Mouse (Mus musculus) left cerebral cortex, adult 18-20 months (tissue): ENCODE measurements around the gene Pitpnm2. TPM values are rescaled to one million over a fixed set of nuclear protein-coding genes. Genes with fewer than 3 reads are reported as not detected.

Source experiments
- DNase-seq, 2 experiments: peaks; one replicate each; pipeline ENCODE4 v3.0.0; 2021 to 2022; ENCODE audit warnings: low spot score in 2 of 2, mixed read lengths in 1 of 2
- total RNA-seq, 2 experiments: library from RNA; stranded (reverse); gene quantifications; 2 replicates each; pipeline ENCODE4 v1.2.3; 2021

The Pitpnm2 gene
- total RNA-seq, 2 experiments from 2014 or later = 259 to 274 TPM

DNA sequence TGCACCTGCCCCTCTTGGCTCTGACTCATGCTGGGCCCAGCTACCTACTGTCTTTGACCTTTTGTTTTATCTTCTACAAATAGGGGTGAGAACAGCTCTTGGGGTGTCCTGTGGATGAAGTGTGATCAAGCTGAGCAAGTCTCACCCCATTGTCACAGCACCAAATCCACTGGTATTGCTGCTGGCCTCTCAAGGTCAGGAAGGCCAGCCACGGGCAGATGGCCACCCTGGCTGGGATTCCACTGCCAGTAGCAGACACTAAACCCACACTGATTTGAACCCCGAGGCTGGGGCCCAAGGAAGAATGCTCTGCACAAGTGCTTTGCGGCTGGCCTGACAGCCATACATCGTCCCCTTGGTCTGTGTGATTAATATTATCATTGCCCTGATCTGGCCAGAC is 91.3 kb downstream of the Pitpnm2 start:
- no peak for DNase-seq

GRCm38 (mm10) chr5:124155943-124156342 is 93.6 kb downstream of the Pitpnm2 start:
- DNase-seq = no peak

GRCm38 (mm10) chr5:124152734-124153133 is 96.8 kb downstream of the Pitpnm2 start:
- no peak for DNase-seq

DNA sequence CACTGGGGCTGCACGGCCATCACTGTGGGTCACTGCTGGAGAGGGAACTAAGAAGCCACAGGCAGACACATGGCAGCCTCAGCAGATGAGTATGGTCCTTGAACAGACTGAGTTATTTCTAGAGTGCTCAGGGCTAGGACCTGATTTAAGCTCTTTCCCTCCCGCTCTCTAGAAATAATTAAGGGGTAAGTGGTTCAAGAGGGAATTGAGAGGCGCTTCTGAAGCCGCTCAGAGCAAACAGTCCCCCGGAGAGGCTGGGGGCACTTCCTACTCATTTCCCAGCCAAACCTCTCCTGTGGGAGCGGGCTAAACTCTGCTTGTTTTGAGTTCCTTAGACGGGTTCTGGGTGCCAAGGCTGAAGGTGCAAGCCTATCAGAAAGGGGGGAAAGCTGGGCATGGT is 98.7 kb downstream of the Pitpnm2 start:
- no peak for DNase-seq

DNA sequence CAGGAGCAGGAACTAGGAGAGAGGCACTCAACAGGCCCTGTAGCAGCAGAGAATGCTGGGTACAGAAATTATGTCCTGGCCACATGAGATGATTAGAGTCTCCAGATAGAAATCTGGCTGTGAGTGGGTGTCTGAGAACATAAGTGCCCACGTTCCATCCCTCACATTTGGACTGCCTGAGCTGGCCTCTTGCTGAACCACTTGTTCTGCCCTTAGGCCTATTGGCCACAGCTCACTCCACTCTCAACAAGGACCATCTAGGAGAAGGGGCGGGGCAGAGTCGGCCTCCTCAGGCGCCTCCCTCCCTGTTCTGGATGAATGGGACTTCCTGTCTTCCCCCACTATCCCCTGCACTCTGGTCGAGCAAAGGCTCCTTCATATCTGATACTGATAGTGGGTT is 100.5 kb downstream of the Pitpnm2 start:
- no peak for DNase-seq

- DNase-seq = no peak
Measured at GRCm38 (mm10) chr5:124138066-124138465, 111.5 kb downstream of the Pitpnm2 start.

GRCm38 (mm10) chr5:124134261-124134660 is 115.3 kb downstream of the Pitpnm2 start:
- DNase-seq = no peak

DNA sequence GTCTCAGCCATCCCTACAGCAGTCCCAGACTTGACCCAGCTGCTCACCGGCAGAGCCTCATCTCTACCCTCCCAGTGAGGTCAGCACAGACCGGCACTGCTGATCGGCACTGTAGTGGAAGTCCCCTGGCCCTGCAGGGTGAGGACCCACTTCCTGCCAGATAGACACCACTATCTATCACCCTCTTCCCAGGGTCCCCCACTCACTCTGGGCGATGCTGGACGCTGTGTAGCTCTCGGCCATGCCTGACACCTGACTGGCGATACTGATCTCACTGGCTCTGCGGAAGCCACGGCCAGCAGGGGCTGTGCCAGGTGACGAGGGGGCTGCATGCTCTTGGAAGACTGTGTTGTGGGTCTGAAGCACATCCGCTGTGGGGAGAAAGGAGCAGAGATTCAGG is 124.5 kb downstream of the Pitpnm2 start:
- no peak for DNase-seq

GRCm38 (mm10) chr5:124122357-124122756 is 127.2 kb downstream of the Pitpnm2 start:
- DNase-seq = no peak

DNA sequence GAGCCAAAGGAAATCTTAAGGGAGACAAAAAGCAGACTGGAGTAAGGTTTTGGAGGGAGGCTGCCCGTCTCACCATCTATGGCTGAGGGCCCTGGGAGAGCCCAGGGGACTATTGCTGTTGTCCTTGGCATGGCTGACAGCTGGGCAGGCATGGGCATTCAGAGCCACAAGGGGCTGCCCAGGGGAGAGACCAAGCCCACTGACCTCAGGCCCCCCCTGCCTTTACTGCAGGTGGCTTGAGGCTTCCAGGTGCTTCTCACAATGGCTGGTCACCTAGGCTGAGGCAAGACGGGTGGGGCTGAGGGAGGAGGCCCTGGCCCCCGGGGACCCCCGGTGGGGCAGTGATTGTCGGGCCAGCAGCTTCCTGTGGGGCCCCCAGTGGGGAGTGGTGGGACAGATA is 130.4 kb downstream of the Pitpnm2 start:
- DNase-seq = no peak

DNA sequence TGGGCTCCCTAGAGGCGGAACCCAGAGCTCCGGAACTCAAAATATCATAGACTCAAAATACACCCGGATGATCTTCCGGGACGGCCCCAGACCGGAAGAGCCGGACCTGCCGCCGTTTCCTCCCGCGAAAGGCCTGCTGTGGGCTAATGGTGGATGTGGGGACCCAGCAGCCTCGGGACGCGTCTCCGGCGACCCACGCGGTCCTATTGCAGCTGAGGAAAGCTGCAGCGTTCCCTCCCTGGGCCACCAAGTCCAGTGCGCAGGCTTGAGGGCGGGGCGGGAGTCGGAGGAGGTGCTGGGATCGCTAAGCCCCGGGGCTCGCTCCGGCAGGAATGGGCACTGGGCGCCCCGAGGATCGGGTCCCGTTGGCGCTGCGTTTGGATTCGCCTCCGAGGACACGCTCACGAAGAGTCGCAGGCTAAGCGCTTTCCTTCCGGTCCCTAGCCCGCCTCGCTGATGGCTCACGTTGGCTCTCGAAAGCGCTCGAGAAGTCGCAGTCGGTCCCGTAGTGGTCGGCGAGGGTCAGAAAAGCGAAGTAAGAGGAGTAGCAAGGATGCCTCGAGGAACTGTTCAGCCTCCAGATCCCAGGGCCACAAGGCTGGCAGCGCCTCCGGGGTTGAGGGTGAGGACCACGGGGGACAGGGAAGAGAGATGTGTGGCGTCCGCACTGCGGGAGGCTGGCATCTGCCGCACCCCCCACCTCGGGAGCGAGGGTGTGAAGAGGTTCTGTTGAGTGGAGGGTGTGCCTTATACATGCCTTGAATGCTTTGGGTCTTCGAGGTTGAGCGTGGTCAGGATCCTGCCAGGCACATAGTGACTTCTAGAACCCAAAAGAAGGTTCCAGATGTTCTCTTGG is 133.3 kb downstream of the Pitpnm2 start, which contains the start of gene Arl6ip4:
Arl6ip4 (plus strand) TSS at position 100 of the 856 bp plus-strand sequence.
- DNase-seq = peak; percentile 74 to 79

DNA sequence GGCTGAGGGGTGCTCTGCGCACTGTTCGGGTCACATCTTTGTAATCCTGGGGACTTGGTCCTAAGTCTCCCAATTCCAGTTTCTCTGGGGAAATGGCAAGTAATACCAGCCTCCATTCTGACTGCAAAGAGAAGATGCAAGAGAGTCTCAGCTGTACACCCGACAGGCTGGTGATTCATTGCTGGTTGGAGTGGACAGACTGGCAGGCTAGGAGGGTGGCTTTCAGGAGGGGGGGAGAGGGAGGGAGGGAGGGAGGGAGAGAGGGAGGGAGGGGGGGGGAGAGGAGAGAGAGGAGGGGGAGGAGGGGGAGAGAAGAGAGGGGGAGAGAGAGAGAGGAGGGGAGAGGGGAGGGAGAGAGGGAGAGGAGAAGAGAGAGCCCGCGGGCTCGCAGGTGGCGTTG is 134.0 kb downstream of the Pitpnm2 start:
- no peak for DNase-seq

DNA sequence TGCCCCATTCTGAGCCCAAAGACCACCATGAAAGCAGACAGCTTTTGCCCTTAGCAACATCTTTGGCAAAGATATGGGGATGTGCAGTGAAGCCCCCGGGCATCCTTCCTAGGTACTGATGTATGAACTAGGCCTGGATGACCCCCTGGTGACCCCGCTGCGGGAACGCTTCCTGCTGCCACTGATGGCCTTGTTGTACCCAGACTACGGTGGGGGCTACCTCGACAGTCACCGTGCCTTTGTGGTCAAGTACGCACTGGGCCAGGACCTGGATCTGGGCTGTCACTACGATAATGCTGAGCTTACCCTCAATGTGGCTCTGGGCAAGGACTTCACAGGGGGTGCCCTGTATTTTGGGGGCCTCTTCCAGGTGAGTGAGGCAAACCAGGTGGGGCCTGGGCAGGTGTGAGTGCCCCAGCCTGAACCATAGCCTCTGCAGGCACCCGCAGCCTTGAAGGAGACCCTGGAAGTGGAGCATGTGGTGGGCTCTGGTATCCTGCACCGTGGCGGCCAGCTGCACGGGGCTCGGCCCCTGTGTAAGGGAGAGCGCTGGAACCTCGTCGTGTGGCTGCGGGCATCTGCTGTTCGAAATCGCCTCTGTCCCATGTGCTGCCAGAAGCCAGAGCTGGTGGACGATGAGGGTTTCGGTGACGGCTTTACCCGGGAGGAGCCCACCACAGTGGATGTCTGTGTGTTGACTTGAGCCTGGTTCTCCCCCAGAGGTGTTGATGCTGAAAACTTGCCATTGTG is 135.1 kb downstream of the Pitpnm2 start:
- DNase-seq = no peak

DNA sequence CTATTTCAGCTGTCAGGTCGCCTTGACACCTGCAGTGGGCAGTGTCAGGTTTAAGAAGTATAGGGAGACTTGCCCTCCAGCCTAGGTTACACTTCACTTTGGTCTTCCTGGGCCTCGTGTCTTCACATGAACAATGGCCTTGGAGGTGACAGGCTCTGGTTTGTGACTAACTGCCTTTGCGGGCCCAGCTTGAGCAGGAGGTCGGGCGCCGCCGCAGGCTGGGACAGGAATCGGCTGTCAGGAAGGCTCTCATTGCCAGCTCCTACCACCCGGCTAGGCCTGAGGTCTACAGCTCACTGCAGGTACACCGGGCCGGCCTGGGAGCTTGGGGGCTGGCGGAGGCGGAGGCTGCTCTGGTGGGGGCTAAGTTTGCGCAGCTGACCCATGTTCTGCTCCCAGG is 136.5 kb downstream of the Pitpnm2 start:
- DNase-seq = peak; percentile 59 to 70

DNA sequence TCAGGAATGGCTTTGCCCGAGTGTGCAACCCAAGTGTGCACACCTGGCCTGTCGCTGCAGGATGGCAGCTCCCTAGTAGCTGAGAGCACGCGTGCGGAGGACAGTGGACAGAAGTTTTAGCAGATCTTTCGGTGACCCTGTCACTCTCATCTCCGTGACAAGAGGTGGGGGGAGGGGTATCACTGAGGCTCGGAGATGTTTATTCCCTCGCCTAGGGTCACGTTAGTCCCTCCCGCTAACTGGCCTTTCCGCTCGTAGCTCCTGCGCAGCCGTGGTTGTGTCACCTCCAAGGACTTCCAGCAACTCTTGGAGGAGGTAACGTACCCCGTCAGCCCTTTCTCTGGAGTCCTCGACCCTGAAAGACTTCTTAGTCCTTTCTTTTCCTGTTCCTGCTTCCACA is 137.0 kb downstream of the Pitpnm2 start:
- no peak for DNase-seq

GRCm38 (mm10) chr5:124111742-124112497 is 137.6 kb downstream of the Pitpnm2 start, which contains the start of gene Ogfod2:
Ogfod2 (plus strand) TSS chr5:124112297.
- peak; percentile 91 to 92 for DNase-seq

DNA sequence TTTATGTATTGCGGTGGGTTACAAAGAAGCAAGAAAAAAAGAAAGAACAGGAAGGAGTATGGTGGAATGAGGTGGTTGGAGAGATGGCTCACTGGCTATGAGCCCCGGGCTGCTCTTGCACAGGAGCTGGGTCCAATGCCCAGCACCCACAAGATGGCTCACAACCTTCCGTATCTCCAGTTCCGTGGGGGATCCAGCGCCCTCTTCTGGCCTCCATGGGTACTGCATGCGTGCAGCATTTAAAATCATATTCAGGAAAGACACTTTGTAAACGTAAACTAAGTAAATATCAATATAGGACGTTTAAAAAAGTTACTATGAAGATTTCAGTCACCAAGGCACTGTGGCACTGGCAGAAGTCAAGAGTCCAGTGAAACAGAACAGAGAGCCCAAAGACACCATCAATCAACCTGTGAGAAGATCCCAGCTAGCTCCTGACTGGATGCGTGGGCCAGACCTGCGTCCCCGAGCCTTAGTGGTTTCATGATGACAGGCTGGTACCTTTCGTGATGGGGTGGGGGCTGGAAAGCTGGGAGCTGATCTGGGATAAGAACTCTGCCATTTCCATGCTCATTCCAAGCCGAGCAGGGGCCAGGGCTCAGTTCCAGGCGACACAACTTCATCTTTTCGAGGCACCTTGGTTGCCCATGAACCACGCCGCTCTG is 138.4 kb downstream of the Pitpnm2 start:
- DNase-seq = no peak

- no peak for DNase-seq
Measured at GRCm38 (mm10) chr5:124103552-124103951, 146.0 kb downstream of the Pitpnm2 start.

DNA sequence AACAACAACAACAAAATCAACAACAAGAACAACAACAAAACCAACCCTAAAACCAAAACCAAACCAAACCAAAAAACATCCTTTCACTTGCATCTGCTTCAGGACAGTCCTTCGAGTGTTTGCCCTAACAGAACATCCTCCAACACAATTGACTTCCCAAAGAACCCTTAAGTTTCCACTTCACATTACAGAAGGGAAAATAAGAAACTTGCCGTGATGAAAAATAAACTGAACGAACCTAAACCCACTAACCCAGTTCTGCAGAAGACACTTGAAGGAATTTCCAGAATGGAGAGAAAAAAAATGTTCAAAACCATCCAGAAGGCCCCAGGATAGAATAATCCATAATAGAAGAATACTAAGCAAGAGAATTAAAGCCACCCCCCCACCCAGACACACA is 146.5 kb downstream of the Pitpnm2 start:
- DNase-seq = no peak

DNA sequence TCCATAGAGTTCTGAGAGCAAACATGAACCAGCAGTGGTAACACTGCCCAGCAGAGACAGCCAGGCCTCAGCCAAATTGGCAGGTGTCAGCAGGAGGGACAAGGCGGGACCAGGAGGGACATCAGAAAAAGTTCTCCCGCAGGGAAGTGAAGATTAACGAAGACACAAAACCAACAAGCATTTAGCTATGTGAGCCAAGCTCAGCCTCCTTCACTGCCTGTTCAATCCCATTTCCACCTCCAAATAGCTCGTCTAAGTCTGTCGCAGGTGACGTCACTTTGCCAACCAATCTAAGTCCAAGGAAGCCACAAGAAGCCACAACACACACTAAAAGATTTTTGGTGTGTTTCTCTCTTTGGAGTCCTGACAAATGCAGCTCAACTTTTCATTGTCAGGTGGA is 147.2 kb downstream of the Pitpnm2 start:
- no peak for DNase-seq
